Mouse (Mus musculus): ENCODE measurements around the gene Bin2. TPM values are rescaled to one million over a fixed set of nuclear protein-coding genes. Genes with fewer than 3 reads are reported as not detected.
"Not testable (repeated sequence)": the region's sequence is repeated elsewhere in the genome, so short reads cannot be mapped to it uniquely, and the experiment has no call there.

Bin2 gene
- polyA plus RNA-seq, 1 experiment from 2014 or later, result 1.7 TPM

- Histone ChIP-seq H3K27me3 (peaks cover 11% of the 10 kb centered on the region; the same call in 1 of the 2 replicates), H3K27ac (no peak overlapping the region), H3K36me3 (ENCODE audit: poor library complexity, severe bottlenecking) (no peaks in the 10 kb centered on the region), H3K4me2 (no peak overlapping the region), H3K9me3 (replicated peaks) (no peaks in the 10 kb centered on the region), H3K4me3 (no peak overlapping the region), H3K9ac (no peak overlapping the region), H3K4me1 (0 out of 2 replicates have a peak, but pooled peaks cover 7% of the 10 kb centered on the region)
- ATAC-seq, result no peak
- 3% methylated on average over 10 of the region's 11 CpGs for WGBS
Measured at GRCm38 (mm10) chr15:100627774-100628370, 41.5 kb downstream of the Bin2 start.

GRCm38 (mm10) chr15:100627287-100627686 lies 42.1 kb downstream of the Bin2 start:
- H3K9me3 ChIP-seq (replicated peaks), result no peaks in the 10 kb centered on the region
- no peak for ATAC-seq
- WGBS, result 18% methylated on average over 10 of the region's 10 CpGs
- H3K4me1 ChIP-seq, result 0 out of 2 replicates have a peak, but pooled peaks cover 7% of the 10 kb centered on the region
- no peaks in the 10 kb centered on the region for H3K36me3 ChIP-seq (ENCODE audit: poor library complexity, severe bottlenecking)
- no peak overlapping the region for H3K4me2 ChIP-seq
- H3K4me3 ChIP-seq, result no peak overlapping the region
- H3K27ac ChIP-seq, result no peak overlapping the region
- H3K9ac ChIP-seq, result no peak overlapping the region
- H3K27me3 ChIP-seq, result peaks cover 5% of the 10 kb centered on the region; the same call in 1 of the 2 replicates

GRCm38 (mm10) chr15:100624435-100624834 lies 44.9 kb downstream of the Bin2 start:
- H3K27ac ChIP-seq, result no peak overlapping the region
- H3K9ac ChIP-seq, result no peak overlapping the region
- H3K36me3 ChIP-seq (ENCODE audit: poor library complexity, severe bottlenecking), result peaks cover 23% of the 10 kb centered on the region
- 0 out of 2 replicates have a peak, but pooled peaks cover 7% of the 10 kb centered on the region for H3K4me1 ChIP-seq
- no peak for ATAC-seq
- H3K4me2 ChIP-seq, result no peak overlapping the region
- H3K9me3 ChIP-seq (replicated peaks), result no peaks in the 10 kb centered on the region
- H3K4me3 ChIP-seq, result no peak overlapping the region
- H3K27me3 ChIP-seq, result no peaks in the 10 kb centered on the region
- WGBS, result 80% methylated on average over 3 of the region's 3 CpGs

GRCm38 (mm10) chr15:100623754-100624153 lies 45.6 kb downstream of the Bin2 start:
- Histone ChIP-seq H3K9me3 (replicated peaks) (no peaks in the 10 kb centered on the region), H3K36me3 (ENCODE audit: poor library complexity, severe bottlenecking) (peaks cover 30% of the 10 kb centered on the region), H3K4me1 (0 out of 2 replicates have a peak, but pooled peaks cover 7% of the 10 kb centered on the region), H3K4me2 (no peak overlapping the region), H3K4me3 (no peak overlapping the region), H3K27ac (no peak overlapping the region), H3K27me3 (no peaks in the 10 kb centered on the region), H3K9ac (no peak overlapping the region)
- 86% methylated on average over 9 of the region's 9 CpGs for WGBS
- no peak for ATAC-seq

GRCm38 (mm10) chr15:100622164-100622563 lies 47.2 kb downstream of the Bin2 start:
- Histone ChIP-seq H3K4me1 (no peaks in the 10 kb centered on the region), H3K9ac (no peak overlapping the region), H3K4me3 (no peak overlapping the region), H3K9me3 (replicated peaks) (no peaks in the 10 kb centered on the region), H3K36me3 (ENCODE audit: poor library complexity, severe bottlenecking) (peaks cover 45% of the 10 kb centered on the region), H3K27ac (no peak overlapping the region), H3K4me2 (no peak overlapping the region), H3K27me3 (no peaks in the 10 kb centered on the region)
- no peak for ATAC-seq
- 89% methylated on average over 7 of the region's 7 CpGs for WGBS

GRCm38 (mm10) chr15:100621671-100622070 lies 47.7 kb downstream of the Bin2 start:
- not testable (repeated sequence) for H3K27me3 ChIP-seq; H3K9ac ChIP-seq; H3K4me3 ChIP-seq; H3K9me3 ChIP-seq (replicated peaks); ATAC-seq; H3K27ac ChIP-seq; H3K4me2 ChIP-seq; H3K4me1 ChIP-seq
- WGBS, result 87% methylated on average over 9 of the region's 9 CpGs
- peaks cover 48% of the 10 kb centered on the region for H3K36me3 ChIP-seq (ENCODE audit: poor library complexity, severe bottlenecking)

- H3K36me3 ChIP-seq (ENCODE audit: poor library complexity, severe bottlenecking), result peaks cover 48% of the 10 kb centered on the region
- no peaks in the 10 kb centered on the region for H3K27me3 ChIP-seq
- no peaks in the 10 kb centered on the region for H3K9me3 ChIP-seq (replicated peaks)
- WGBS, result 89% methylated on average over 7 of the region's 7 CpGs
- H3K9ac ChIP-seq, result no peak overlapping the region
- no peak overlapping the region for H3K27ac ChIP-seq
- H3K4me2 ChIP-seq, result no peak overlapping the region
- H3K4me3 ChIP-seq, result no peak overlapping the region
- no peak for ATAC-seq
- peaks cover 15% of the 10 kb centered on the region for H3K4me1 ChIP-seq
Measured at GRCm38 (mm10) chr15:100619200-100619599, 50.2 kb downstream of the Bin2 start.

- under 1% methylated on average over 19 of the region's 19 CpGs for WGBS
- Histone ChIP-seq H3K36me3 (ENCODE audit: poor library complexity, severe bottlenecking) (peaks cover 41% of the 10 kb centered on the region), H3K9ac (peak overlapping the region; percentile 82), H3K4me2 (peak overlapping the region; percentile 88), H3K4me1 (peaks cover 25% of the 10 kb centered on the region), H3K27me3 (no peaks in the 10 kb centered on the region), H3K27ac (peak overlapping the region; percentile 93), H3K9me3 (replicated peaks) (no peaks in the 10 kb centered on the region), H3K4me3 (peak overlapping the region; percentile 86)
- peak; percentile 11 for ATAC-seq
Measured at GRCm38 (mm10) chr15:100616221-100616620, 53.1 kb downstream of the Bin2 start.

- peaks cover 25% of the 10 kb centered on the region for H3K4me1 ChIP-seq
- H3K4me2 ChIP-seq, result peak overlapping the region; percentile 88
- WGBS, result 0% methylated on average over 35 of the region's 43 CpGs
- peak overlapping the region; percentile 82 for H3K9ac ChIP-seq
- ATAC-seq, result peak; percentile 85
- peaks cover 38% of the 10 kb centered on the region for H3K36me3 ChIP-seq (ENCODE audit: poor library complexity, severe bottlenecking)
- H3K9me3 ChIP-seq (replicated peaks), result no peaks in the 10 kb centered on the region
- H3K4me3 ChIP-seq, result peak overlapping the region; percentile 86
- peak overlapping the region; percentile 93 for H3K27ac ChIP-seq
- H3K27me3 ChIP-seq, result no peaks in the 10 kb centered on the region
Measured at GRCm38 (mm10) chr15:100615825-100616220, 53.5 kb downstream of the Bin2 start.

GRCm38 (mm10) chr15:100614996-100615824 lies 54.1 kb downstream of the Bin2 start, which contains the start of gene Dazap2:
Gene Dazap2 (plus strand): TSS chr15:100615349.
- Histone ChIP-seq H3K27me3 (no peaks in the 10 kb centered on the region), H3K9ac (peak within 1 kb of the TSS; percentile 82), H3K36me3 (ENCODE audit: poor library complexity, severe bottlenecking) (peaks cover 32% of the 10 kb centered on the region), H3K4me3 (peak within 1 kb of the TSS; percentile 86), H3K4me2 (peak within 1 kb of the TSS; percentile 88), H3K27ac (peak within 1 kb of the TSS; percentile 93), H3K9me3 (replicated peaks) (no peaks in the 10 kb centered on the region), H3K4me1 (peaks cover 25% of the 10 kb centered on the region)
- peak; percentile 87 for ATAC-seq
- WGBS, result 1% methylated on average over 90 of the region's 99 CpGs

- ATAC-seq, result no peak
- Histone ChIP-seq H3K4me2 (peak overlapping the region; percentile 88), H3K36me3 (ENCODE audit: poor library complexity, severe bottlenecking) (peaks cover 24% of the 10 kb centered on the region), H3K27ac (peak overlapping the region; percentile 93), H3K27me3 (peaks cover 6% of the 10 kb centered on the region; the same call in 1 of the 2 replicates), H3K4me3 (peak overlapping the region; percentile 86), H3K9me3 (replicated peaks) (no peaks in the 10 kb centered on the region), H3K4me1 (peaks cover 25% of the 10 kb centered on the region), H3K9ac (peak overlapping the region; percentile 62)
- 11% methylated on average over 43 of the region's 43 CpGs for WGBS
Measured at GRCm38 (mm10) chr15:100614218-100614995, 54.9 kb downstream of the Bin2 start.
